Mouse (Mus musculus) granulocyte monocyte progenitor cell, adult 5-6 weeks (primary cell): Measurements from ENCODE around the gene Calr3. TPM values are rescaled to one million over a fixed set of nuclear protein-coding genes. Genes with fewer than 3 reads are reported as not detected.
A peak's percentile ranks its signal among the peaks of the same experiment; 100 is the strongest.

Experiments used
- ATAC-seq: replicated peaks from 2 replicates; pipeline ENCODE4 v1.8.0; 2016; ENCODE audit warnings: mild to moderate bottlenecking, moderate TSS enrichment, inconsistent platforms; ENCODE audit not compliant: poor library complexity, severe bottlenecking
- total RNA-seq, 2 experiments: library from RNA; stranded (forward) in 1 of 2; stranded (reverse) in 1 of 2; fragments of 200-712, 200-1000 nt in 1 of 2; fragments of >200 nt in 1 of 2; fragmentation: Nextera tagmentation in 1 of 2; gene quantifications; 2 replicates each; pipeline ENCODE4 v1.2.3; 2014 to 2017

Calr3 gene
- 0.34 and 1.5 TPM in 2 replicates for total RNA-seq (2014; fragmentation: Nextera tagmentation)
- 2.2 and 4.7 TPM in 2 replicates for total RNA-seq (2017)

- peak; percentile 99 for ATAC-seq
Observed at GRCm38 (mm10) chr8:72443338-72443993, at the start of gene Calr3, which contains the start of gene 1700030K09Rik. Calr3 (minus strand) TSS chr8:72443870. 1700030K09Rik (plus strand) TSS chr8:72443880.

DNA sequence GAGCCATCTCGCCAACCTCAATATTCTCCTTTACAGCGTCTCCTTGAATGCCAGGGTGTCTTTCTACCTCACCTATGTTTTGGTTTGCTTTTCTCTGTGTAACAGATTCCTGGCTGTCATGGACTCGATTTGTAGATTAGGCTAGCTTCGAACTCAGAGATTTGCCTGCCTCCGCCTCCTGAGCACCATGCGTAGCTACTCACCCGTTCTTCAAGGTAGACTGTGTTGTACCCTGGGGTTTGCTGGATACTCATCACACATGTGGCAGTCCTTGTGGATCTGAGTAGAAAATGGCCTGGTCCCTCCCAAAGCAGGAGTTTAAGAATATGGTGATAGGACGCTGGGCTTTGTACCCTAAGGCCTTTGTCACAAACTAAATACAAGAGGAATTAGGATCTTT, 49.7 kb upstream of the Calr3 start:
- ATAC-seq: no peak

DNA sequence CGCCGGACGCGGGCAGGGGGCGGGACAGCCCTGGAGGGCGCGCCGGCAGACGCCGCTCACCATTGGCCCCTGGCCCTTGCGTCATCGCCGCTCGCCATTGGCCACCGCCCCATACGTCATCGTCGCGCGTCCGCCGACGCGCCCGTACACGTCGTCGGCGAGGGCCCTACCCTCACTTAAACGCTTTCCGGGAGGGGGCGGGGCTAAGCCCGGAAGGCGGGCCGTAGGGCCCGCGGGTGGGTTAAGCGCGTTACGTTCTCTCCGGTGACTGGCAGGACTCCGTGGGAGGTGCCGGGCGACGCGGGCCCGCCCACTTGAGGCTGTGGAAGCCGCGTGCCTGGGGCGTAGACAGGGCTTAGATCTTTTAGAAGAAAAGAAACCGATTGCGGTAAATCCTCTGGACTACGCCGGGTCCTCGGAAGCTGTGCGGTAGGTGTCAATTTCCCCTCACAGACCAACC, 49.0 kb upstream of the Calr3 start:
- peak; percentile 85 for ATAC-seq

DNA sequence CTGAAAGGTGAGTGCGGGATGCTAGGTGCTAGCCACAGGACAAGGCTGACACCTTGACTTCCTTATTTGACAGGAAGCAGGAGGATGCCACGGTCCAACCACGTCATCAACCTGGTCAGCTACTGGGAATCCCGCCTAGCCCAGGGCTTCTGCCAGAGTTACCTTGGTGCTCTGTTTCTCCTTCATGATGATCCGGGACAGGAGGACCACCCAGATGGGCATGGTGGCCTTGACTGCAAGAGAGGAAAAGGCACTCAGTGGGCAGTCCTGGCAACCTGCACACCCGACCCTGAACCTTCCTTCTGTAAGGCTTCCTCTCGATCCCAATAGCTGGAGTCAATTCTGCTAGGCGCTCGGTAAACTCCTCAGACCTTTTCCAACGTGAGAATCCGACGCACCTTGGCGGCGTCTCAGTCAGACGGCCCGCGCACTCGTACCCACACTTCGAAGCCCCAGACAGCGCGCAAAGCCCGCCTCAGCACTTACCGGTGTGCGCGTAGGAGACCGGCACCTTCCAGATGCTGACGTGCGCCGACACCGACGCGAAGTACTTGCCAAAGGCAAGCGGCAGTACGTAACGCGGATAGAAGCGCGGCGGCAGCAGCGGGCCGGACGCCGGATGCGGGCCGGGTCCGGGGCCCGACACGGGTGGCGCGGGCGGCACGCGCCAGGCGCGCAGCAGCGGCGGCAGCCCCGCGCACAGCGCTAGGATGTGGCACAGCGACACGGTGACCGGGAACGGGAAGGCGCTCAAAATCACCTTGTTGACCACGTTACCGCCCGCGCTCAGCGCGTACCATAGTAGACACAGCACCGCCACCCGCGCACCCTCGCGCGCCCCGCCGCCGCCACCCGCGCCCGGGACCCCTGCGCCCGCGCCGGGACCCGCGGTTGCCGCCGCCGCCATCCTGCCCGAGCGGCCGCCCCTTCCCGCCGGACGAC, 48.3 kb upstream of the Calr3 start, which contains the start of gene Slc35e1:
Slc35e1 (minus strand) TSS at position 935 of the 942 bp plus-strand sequence.
- ATAC-seq: peak; percentile 8

GRCm38 (mm10) chr8:72491017-72491416, 47.3 kb upstream of the Calr3 start:
- no peak for ATAC-seq

- ATAC-seq: peak; percentile 71
Observed at GRCm38 (mm10) chr8:72487014-72487413, 43.3 kb upstream of the Calr3 start.

- peak; percentile 72 for ATAC-seq
Observed at GRCm38 (mm10) chr8:72485456-72486199, 42.0 kb upstream of the Calr3 start.

- peak; percentile 91 for ATAC-seq
Observed at GRCm38 (mm10) chr8:72474826-72475546, 31.3 kb upstream of the Calr3 start, which contains the start of gene Cherp. Cherp (minus strand) TSS chr8:72475226.

DNA sequence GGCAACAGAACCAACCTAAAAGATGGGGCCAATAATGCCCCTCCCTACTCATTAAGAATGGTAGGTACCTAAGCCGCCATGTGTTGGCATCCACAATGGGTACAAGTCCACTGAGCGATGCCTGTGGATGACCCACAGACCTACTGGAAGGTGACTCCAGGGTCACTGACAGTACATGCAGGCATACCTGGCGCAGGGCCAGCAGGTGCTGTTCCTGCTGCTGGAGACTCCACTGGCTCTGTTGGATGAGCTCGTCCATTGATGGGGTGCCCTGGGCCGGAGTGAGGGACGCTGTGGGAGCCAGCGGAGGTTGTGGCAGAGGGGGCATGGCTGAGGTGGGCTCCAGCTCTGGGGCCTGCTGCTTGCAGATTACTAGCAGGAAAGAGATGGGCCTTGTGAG, 27.0 kb upstream of the Calr3 start:
- no peak for ATAC-seq

DNA sequence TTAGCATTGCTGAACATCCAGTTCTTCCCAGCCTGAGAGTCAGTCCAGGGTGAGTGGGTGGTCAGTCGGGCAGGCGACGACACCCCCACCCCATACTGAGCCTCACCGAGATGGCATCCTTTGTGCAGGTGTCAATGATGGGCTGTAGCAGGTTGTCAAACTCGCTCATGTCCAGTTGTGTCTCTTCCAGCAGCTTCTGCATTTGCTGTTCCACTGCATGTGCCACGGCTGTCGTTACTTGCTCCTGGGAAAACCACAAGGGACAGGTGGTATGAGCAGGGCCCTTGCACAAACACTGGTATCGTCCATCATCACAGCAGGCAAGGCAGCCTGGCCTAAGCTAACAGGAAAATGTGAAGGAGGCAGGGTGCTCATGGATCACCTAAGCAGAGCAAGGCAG, 26.3 kb upstream of the Calr3 start:
- no peak for ATAC-seq

GRCm38 (mm10) chr8:72469243-72469642, 25.6 kb upstream of the Calr3 start:
- no peak for ATAC-seq

DNA sequence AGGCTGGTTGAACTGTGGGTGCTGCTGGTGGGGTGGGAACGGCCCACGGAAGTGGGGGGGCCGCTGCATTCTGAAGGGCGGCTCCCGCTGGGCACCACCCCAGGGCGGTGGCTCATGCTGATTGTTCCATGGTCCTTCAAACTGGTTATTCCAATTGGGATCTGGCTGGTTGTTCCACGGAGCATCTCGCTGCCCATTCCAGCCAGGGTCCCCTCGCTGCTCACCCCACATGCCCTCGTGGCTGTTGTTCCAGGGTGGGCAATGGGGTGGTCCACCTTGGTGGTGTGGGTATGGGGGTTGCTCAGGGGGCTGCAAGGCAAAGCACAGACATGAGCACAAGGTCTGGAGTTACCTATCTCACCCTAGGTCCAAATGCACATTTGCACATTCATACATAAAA, 20.5 kb upstream of the Calr3 start:
- ATAC-seq: no peak

- no peak for ATAC-seq
Observed at GRCm38 (mm10) chr8:72459881-72460533, 16.3 kb upstream of the Calr3 start.

GRCm38 (mm10) chr8:72458457-72458856, 14.8 kb upstream of the Calr3 start:
- no peak for ATAC-seq

DNA sequence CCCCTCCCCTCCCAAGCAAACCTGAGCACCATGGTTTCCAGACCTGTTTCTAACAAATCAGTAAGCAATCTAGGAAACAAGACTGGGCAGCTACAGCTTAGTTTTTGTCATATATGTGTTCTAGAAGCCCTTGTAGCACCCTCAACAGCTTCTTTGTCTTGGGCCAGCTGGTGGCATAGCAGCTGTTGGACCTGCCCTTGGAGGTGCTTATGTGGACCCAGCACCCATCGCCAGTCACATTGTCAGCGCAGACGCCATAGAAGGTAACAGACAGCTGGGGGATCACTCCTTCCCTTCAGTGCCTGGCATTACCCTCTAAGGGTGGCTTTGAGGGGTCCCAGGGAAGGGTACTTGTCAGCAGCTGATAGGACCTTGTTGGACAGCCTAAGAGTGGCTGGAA, 14.1 kb upstream of the Calr3 start:
- no peak for ATAC-seq

GRCm38 (mm10) chr8:72455317-72455716, 11.6 kb upstream of the Calr3 start:
- no peak for ATAC-seq

GRCm38 (mm10) chr8:72453904-72454303, 10.2 kb upstream of the Calr3 start:
- ATAC-seq: no peak

- ATAC-seq: no peak
Observed at GRCm38 (mm10) chr8:72451516-72451915, 7.8 kb upstream of the Calr3 start.

DNA sequence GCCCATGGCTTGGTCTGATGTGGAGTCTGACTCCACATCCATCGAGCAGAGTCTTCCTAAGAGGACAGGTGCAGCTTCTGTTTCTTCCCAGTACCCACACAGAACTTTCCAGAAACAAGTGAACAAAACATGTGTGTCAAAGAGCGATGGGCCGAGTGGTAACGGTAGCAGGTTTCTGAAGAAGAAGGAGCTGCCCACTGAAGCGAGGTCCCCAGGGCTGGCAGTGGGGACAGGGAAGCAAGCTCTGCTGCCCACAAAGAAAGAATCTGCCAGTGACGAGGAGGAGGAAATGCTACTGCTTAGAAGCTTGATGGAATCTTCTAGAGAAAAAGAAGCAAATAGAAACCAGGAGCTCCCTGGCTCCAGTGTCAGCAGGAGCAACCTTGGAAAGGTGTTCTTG, 1.4 kb upstream of the Calr3 start:
- no peak for ATAC-seq
